Mouse (Mus musculus) neural tube, embryonic 13.5 days (tissue): ENCODE measurements around the gene Gm20605. TPM values are rescaled to one million over a fixed set of nuclear protein-coding genes. Genes with fewer than 3 reads are reported as not detected.
A peak's percentile ranks its signal among the peaks of the same experiment; 100 is the strongest.

Experiments
- ATAC-seq: fragments of 200-750 bp; cut with Nextera tagmentation; 2 replicates; pipeline ENCODE4 v1.8.0; 2017; ENCODE audit warnings: low read depth, mild to moderate bottlenecking, moderate TSS enrichment, moderate library complexity
- H3K27ac ChIP-seq: fragments of 300-500 bp; sonication (generic); replicated peaks from 2 replicates; pipeline ENCODE4 v1.5.1; 2015; ENCODE audit warnings: moderate library complexity, mild to moderate bottlenecking, inconsistent platforms
- H3K27me3 ChIP-seq: fragments of 300-500 bp; sonication (generic); 2 replicates; pipeline ENCODE4 v1.6.1; 2015; ENCODE audit warnings: mild to moderate bottlenecking, inconsistent platforms
- H3K36me3 ChIP-seq: fragments of 300-500 bp; sonication (generic); 2 replicates; pipeline ENCODE4 v1.6.1; 2015; ENCODE audit warnings: mild to moderate bottlenecking, inconsistent platforms
- H3K4me1 ChIP-seq: fragments of 300-500 bp; sonication (generic); replicated peaks from 2 replicates; pipeline ENCODE4 v1.6.1; 2015; ENCODE audit warnings: inconsistent platforms
- H3K4me2 ChIP-seq: fragments of 300-500 bp; sonication (generic); 2 replicates; pipeline ENCODE4 v1.6.1; 2015; ENCODE audit warnings: inconsistent platforms, mild to moderate bottlenecking, moderate library complexity
- H3K4me3 ChIP-seq: fragments of 300-500 bp; sonication (generic); 2 replicates; pipeline ENCODE4 v1.5.1; 2015; ENCODE audit warnings: mild to moderate bottlenecking, inconsistent platforms
- H3K9ac ChIP-seq: fragments of 300-500 bp; sonication (generic); 2 replicates; pipeline ENCODE4 v1.6.1; 2015; ENCODE audit warnings: moderate library complexity, mild to moderate bottlenecking, inconsistent platforms
- H3K9me3 ChIP-seq: fragments of 300-500 bp; sonication (generic); 2 replicates; pipeline ENCODE4 v1.6.1; 2016; ENCODE audit warnings: inconsistent platforms
- WGBS: fragments of 180-500 bp; shearing (Covaris S2); methylation state at CpG from one replicate; pipeline ENCODE4 v1.1.7; 2015; 5-methylcytosine and 5-hydroxymethylcytosine counted together
- polyA plus RNA-seq: library from polyadenylated mRNA; unstranded; fragments of >200 nt; fragmentation: Nextera tagmentation; extraction: Ambion mirVana; gene quantifications from 2 replicates; pipeline ENCODE4 v1.2.1, GENCODE M21; 2015

The Gm20605 gene
- polyA plus RNA-seq, 1 experiment from 2014 or later, result 7.9 TPM

DNA sequence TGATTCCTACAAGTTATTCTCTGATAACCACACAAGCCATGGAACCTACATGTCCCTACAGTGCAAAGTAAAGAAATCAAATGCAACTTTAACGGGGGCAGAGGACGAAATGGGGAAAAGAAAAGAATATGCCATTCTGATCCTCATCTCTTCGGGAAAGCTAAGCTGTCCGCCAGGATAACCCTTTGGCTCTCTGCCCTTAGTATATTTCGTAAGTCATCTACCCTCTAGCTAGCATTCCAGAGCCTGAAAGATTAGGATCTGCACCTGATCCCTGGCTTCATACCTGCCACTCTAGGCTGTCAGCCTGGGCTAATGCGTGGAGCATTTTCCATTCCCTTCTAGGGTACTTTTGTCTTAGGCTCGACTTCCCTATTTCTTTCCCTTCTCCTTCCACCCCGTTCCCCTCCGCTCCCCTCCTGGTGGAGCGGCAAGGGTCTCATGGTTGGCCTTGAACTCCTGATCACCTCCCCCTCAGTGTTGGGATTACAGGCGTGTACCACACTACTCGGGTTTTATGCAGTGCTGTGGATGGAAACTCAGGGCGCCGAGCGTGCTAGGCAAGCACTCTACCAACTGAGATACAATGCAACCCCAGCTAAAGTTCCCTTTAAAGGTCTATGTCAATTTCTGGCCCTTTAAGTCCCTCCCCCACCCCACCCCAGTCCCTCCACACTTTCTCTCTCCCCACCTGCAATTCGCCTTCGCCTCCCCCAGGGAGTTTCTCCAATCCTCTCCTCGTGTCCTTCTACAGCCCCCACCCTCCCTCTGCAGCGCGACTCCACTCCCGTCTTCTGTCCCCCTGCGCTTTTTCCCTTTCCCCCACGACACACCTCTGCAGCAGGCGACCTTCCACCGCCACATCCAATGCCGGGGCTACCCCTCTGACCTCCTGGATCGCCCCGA, 54.7 kb downstream of the Gm20605 start:
- Histone ChIP-seq H3K27me3 (no peaks in the 10 kb centered on the region), H3K9ac (peak overlapping the region; percentile 82), H3K27ac (peak overlapping the region; percentile 84), H3K4me2 (peak overlapping the region; percentile 88), H3K4me1 (peaks cover 24% of the 10 kb centered on the region), H3K36me3 (no peaks in the 10 kb centered on the region), H3K9me3 (no peaks in the 10 kb centered on the region), H3K4me3 (peak overlapping the region; percentile 80)
- WGBS, result 15% methylated on average over 28 of the region's 28 CpGs
- peak; percentile 16; the same call in 1 of the 2 replicates for ATAC-seq

DNA sequence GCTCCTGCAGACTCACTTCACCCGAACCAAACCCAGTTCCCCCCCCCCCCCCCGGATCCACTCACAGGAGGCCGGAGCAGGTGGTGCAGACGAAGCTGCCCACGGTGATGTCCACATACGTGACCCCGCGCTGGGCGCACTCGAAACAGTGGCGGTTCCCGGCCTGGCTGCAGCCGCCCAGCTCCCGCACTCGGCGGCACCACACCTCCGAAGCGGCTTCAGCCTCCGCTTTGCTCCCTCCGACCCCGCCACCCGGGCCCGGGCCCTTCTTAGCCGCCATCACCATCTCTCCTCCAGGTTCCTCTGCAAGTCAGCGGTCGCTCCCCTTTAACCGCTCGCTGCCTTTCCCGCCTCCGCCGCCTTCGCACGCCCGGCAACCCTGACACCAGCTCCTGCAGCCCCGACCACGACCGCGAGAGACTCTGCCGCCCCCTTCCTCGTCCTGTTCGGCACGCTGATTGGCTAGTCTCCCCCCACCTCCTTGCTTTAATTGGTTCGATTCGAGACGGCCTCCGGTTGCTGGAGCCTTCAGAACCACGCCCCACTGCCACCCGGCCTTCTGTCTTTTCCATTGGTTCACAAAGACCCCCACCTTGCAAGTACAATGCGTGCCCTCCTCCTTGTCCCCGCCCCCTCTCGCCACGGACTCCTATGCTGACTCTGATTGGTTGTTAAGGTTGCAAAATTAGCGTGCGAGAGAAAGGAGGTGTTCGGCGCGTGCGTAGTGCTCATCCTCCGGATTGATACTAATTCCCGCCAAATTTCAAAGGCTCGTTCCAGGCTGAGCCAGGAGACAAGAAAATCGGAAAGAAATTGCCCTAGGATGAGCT, 55.5 kb downstream of the Gm20605 start, which contains the start of gene Agfg2:
Gene Agfg2 (minus strand): TSS at position 433 of the 830 bp plus-strand sequence.
- Histone ChIP-seq H3K9me3 (no peaks in the 10 kb centered on the region), H3K9ac (peak within 1 kb of the TSS; percentile 82), H3K27me3 (no peaks in the 10 kb centered on the region), H3K36me3 (no peaks in the 10 kb centered on the region), H3K4me2 (peak within 1 kb of the TSS; percentile 88), H3K27ac (peak within 1 kb of the TSS; percentile 84), H3K4me1 (peaks cover 24% of the 10 kb centered on the region), H3K4me3 (peak within 1 kb of the TSS; percentile 80)
- peak; percentile 99 for ATAC-seq
- under 1% methylated on average over 60 of the region's 62 CpGs for WGBS

DNA sequence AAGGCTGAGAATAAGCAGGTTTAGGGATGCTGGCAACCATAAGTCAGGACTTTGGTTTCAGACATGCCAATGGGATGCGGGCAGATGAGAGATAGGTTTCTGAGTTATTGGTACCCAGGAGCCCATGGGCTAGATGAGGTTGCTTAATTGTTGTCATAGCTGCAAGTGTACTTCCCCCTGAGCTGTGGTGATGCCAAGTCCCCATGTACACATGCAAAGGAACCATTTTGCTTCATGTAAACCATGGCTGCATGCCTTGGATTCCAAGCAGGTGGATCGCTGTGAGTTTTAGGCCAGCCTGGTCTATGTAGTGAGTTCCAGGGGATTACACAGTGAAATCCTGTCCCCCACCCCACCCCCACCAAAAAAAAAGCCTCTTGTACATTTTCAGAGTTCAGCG, 56.7 kb downstream of the Gm20605 start:
- ATAC-seq, result no peak
- Histone ChIP-seq H3K9me3 (no peaks in the 10 kb centered on the region), H3K4me3 (no peak overlapping the region), H3K27me3 (no peaks in the 10 kb centered on the region), H3K9ac (no peak overlapping the region), H3K4me1 (peaks cover 24% of the 10 kb centered on the region), H3K36me3 (no peaks in the 10 kb centered on the region), H3K4me2 (no peak overlapping the region), H3K27ac (no peak overlapping the region)
- WGBS, result 88% methylated on average over 3 of the region's 3 CpGs

DNA sequence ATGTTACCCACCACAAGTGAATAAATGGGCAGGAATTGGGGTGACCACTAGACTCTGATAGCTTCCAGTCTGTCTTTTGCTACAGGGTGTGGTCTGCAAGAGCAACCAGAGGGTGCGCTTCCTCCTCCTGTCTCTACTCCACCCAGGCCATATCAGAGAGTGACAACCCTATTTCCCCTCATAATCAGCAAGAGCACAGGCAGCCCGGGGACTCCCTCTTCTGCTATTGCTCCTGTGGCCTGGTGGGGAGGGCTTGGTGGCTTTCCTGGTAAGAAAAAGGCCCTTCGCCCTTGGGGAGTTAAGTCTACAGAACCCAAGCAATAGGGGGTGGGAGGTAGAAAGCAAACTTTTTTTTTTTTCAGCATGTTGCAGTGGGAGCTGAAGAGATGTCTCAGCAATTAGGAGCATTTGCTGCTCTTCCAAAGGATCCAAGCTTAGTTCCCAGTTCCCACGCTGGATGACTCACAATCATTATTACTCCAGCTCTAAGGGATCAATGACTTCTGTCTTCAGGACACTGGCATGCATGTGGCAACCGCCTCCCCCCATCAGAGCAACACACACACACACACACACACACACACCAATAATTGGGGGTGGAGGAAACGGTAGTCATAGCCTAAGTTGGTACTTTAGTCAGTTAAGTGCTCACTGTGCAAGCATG, 57.3 kb downstream of the Gm20605 start:
- Histone ChIP-seq H3K9me3 (no peaks in the 10 kb centered on the region), H3K4me2 (no peak overlapping the region), H3K36me3 (no peaks in the 10 kb centered on the region), H3K4me3 (no peak overlapping the region), H3K4me1 (peaks cover 24% of the 10 kb centered on the region), H3K27me3 (no peaks in the 10 kb centered on the region), H3K27ac (no peak overlapping the region), H3K9ac (no peak overlapping the region)
- WGBS, result 80% methylated on average over 6 of the region's 6 CpGs
- no peak for ATAC-seq

DNA sequence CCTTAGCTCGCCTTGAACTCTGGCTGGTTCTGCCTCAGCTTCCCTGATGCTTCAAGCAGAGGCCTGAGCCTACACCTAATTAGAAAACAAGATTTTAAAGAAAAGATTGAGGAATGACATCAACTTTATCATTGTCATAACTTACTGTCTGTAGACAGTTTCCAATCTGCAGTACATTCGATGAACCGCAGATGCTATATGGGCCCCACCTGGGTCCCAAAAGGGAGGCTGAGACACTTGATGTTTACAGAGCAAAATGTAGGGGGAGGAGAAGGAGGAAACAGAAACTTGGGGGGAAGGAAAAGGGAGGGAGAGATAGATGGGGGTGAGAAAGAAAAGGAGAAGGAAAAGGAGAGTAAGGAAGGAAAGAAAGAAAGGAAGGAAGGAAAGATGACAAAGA, 61.0 kb downstream of the Gm20605 start:
- Histone ChIP-seq H3K4me3 (no peak overlapping the region), H3K4me2 (no peak overlapping the region), H3K27me3 (no peaks in the 10 kb centered on the region), H3K36me3 (no peaks in the 10 kb centered on the region), H3K4me1 (peaks cover 2% of the 10 kb centered on the region; the same call in 1 of the 2 replicates), H3K27ac (no peak overlapping the region), H3K9ac (no peak overlapping the region), H3K9me3 (no peaks in the 10 kb centered on the region)
- no peak for ATAC-seq
- 92% methylated on average over 3 of the region's 3 CpGs for WGBS

DNA sequence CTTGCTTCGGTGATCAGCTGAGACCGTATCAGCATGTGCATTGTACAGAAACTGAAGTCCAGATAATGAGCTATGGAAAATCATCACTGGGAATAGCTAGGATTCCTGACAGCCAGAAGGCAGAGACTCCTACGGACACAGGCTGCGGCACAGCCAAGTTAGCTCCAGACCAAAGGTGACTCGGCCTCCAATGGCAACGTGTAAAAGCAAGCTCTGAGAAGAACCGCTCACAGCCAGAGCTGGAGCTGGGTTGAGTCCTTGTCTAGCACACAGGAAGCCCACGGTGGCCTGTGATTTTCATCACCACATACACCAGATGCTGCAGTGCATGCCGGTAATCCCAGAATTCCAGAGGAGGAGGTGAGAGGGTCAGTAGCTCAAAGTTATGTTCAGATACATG, 61.6 kb downstream of the Gm20605 start:
- no peak overlapping the region for H3K4me2 ChIP-seq
- no peak overlapping the region for H3K4me3 ChIP-seq
- ATAC-seq, result no peak
- H3K36me3 ChIP-seq, result no peaks in the 10 kb centered on the region
- WGBS, result 69% methylated on average over 9 of the region's 9 CpGs
- H3K4me1 ChIP-seq, result no peaks in the 10 kb centered on the region
- no peak overlapping the region for H3K9ac ChIP-seq
- no peaks in the 10 kb centered on the region for H3K27me3 ChIP-seq
- no peaks in the 10 kb centered on the region for H3K9me3 ChIP-seq
- no peak overlapping the region for H3K27ac ChIP-seq

DNA sequence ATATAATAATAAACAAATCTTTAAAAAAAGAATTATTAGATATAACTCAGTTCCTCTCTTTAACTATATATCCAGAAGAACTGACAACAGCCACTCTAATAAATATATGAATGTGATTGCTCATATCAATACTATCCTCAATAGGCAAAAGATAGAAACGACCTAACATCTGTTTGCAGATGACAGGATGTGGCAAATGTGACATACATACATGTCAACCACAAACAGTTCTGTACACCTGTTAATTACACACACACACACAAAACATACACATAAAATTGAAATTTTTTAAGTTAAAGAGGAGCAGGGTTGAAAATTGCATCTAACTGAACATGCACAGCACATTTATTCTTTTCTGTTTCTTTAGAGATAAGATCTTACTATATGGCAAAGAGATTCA, 62.9 kb downstream of the Gm20605 start:
- Histone ChIP-seq H3K4me3 (no peak overlapping the region), H3K4me1 (no peaks in the 10 kb centered on the region), H3K27me3 (no peaks in the 10 kb centered on the region), H3K4me2 (no peak overlapping the region), H3K36me3 (no peaks in the 10 kb centered on the region), H3K27ac (no peak overlapping the region), H3K9me3 (no peaks in the 10 kb centered on the region), H3K9ac (no peak overlapping the region)
- no peak for ATAC-seq
- WGBS, result 78% methylated on average over 1 of the region's 1 CpGs

Other genes with a start within 250 kb of the Gm20605 start
- 0.06 and 0.08 TPM in 2 replicates for gene Zan, start 152.1 kb upstream of the Gm20605 start, polyA plus RNA-seq
- 79.7 and 80.1 TPM in 2 replicates for gene Pop7, start 126.7 kb upstream of the Gm20605 start, polyA plus RNA-seq
- gene Gigyf1, start 110.6 kb upstream of the Gm20605 start, polyA plus RNA-seq, result 16.9 and 17.3 TPM in 2 replicates
- gene Epo, start 95.9 kb upstream of the Gm20605 start, polyA plus RNA-seq, result not detected in 2 replicates
- 486 and 510 TPM in 2 replicates for gene Gnb2, start 95.7 kb upstream of the Gm20605 start, polyA plus RNA-seq
- 203 and 222 TPM in 2 replicates for gene Actl6b, start 75.7 kb upstream of the Gm20605 start, polyA plus RNA-seq
- gene Tfr2, start 59.3 kb upstream of the Gm20605 start, polyA plus RNA-seq, result 3.0 and 3.2 TPM in 2 replicates
- gene Mospd3, start 28.1 kb upstream of the Gm20605 start, polyA plus RNA-seq, result 50.0 and 58.1 TPM in 2 replicates
- gene Pcolce, start 15.4 kb upstream of the Gm20605 start, polyA plus RNA-seq, result 40.6 and 42.7 TPM in 2 replicates
- 0.17 and 0.20 TPM in 2 replicates for gene Fbxo24, start 173 bp upstream of the Gm20605 start, polyA plus RNA-seq
- gene Lrch4, start 54 bp upstream of the Gm20605 start, polyA plus RNA-seq, result 23.8 and 24.5 TPM in 2 replicates
- gene Sap25, start 12.2 kb downstream of the Gm20605 start, polyA plus RNA-seq, result 5.6 and 6.5 TPM in 2 replicates
- gene Irs3, start 16.5 kb downstream of the Gm20605 start, polyA plus RNA-seq, result 0.20 TPM in 1 of 2 replicates, not detected in the other
- 15.5 and 16.6 TPM in 2 replicates for gene Agfg2, start 55.6 kb downstream of the Gm20605 start, polyA plus RNA-seq
- 23.4 and 25.4 TPM in 2 replicates for gene Nyap1, start 112.4 kb downstream of the Gm20605 start, polyA plus RNA-seq
- 76.8 and 86.9 TPM in 2 replicates for gene Tsc22d4, start 116.6 kb downstream of the Gm20605 start, polyA plus RNA-seq
- gene Ppp1r35, start 149.7 kb downstream of the Gm20605 start, polyA plus RNA-seq, result 38.1 and 39.7 TPM in 2 replicates
- gene Mepce, start 158.5 kb downstream of the Gm20605 start, polyA plus RNA-seq, result 9.9 and 12.3 TPM in 2 replicates
- 10.4 and 12.4 TPM in 2 replicates for gene Zcwpw1, start 158.6 kb downstream of the Gm20605 start, polyA plus RNA-seq
- 0.15 and 1.3 TPM in 2 replicates for gene Pilra, start 207.1 kb downstream of the Gm20605 start, polyA plus RNA-seq
- gene Pilrb1, start 228.9 kb downstream of the Gm20605 start, polyA plus RNA-seq, result not detected in 2 replicates
- 0.27 TPM in 1 of 2 replicates, not detected in the other for gene Pilrb2, start 242.6 kb downstream of the Gm20605 start, polyA plus RNA-seq